Mouse (Mus musculus) adipocyte (in vitro differentiated cells): ENCODE results near the gene Gmpr.
A peak's percentile ranks its signal among the peaks of the same experiment; 100 is the strongest.
"Not testable (repeated sequence)": the region's sequence is repeated elsewhere in the genome, so short reads cannot be mapped to it uniquely, and the experiment has no call there.

Experiments
- DNase-seq: peaks from one replicate; pipeline ENCODE4 v3.0.0-alpha.2; 2016; ENCODE audit warnings: low spot score

Gmpr gene

DNA sequence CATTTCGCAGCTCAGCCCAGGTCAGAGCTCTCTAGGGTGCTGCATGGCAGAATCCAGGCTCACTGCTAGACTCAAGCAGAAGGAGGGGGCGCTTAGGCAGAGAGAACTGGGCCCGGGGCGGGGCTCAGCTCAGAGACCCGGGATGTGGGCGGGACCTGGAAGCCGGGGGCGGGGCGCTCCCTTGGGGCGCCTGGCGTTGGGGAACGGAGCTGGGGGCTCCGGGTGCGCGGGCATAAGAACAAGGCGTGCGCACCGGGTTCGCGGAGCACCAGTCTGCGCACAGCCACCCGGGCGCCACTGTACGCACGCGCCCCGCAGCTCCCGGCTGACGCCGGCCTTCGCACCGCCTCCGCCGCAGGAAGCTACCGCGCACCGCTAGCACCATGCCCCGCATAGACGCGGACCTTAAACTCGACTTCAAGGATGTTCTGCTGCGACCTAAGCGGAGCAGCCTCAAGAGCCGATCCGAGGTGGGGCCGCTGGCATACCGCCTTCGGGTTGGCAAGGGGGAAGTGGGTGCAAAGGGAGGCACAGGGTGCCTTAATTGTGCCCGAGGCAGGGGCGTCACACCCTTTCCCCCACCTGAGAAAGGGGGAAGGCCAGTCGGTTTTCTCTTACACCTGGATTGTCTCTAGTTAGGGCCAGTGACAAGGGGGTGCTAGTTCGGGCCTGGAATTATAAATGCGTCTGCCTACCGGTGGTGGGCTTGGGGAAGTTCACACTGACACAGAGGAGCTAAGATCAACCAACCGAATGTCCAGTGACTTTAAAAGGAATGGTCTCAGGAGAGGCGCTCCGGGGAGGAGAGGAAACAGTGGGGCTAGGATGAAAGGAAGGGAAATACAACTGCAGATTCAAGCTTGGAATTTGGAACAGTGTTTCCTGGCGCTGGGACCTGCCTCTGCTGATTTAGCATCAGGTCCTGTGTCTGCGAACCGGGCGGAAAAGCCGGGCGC is at the start of gene Gmpr:
Gene Gmpr (plus strand): TSS at position 171 of the 956 bp plus-strand sequence.
- peak; percentile 31 for DNase-seq

GRCm38 (mm10) chr13:45457459-45457858 is 49.8 kb upstream of the Gmpr start:
- DNase-seq = peak; percentile 72

- DNase-seq = peak; percentile 69
Measured at GRCm38 (mm10) chr13:45460177-45460576, 47.1 kb upstream of the Gmpr start.

GRCm38 (mm10) chr13:45461370-45461958 is 45.8 kb upstream of the Gmpr start:
- DNase-seq = no peak

DNA sequence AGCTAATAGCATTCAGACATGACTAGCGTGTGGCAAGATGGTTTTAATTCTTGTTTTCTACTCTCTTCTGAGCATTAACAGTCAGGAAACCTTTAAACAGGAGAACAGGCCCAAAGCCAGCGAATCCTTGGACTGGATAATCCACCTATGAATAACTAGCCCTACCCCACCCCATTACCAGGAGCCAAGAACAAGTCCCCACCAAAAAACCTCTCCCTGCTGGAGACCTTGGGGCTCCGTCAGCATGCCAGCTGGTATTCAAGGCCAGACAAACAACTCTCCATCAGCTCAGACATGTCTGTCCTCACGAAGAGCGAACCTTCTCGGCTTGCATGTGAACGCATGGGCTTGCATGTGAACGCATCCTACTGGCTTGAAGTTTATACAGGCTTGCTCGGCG is 41.6 kb upstream of the Gmpr start:
- DNase-seq = no peak

GRCm38 (mm10) chr13:45466031-45466519 is 41.2 kb upstream of the Gmpr start:
- DNase-seq = no peak

GRCm38 (mm10) chr13:45468751-45469150 is 38.5 kb upstream of the Gmpr start:
- DNase-seq = no peak

GRCm38 (mm10) chr13:45469481-45470301 is 37.6 kb upstream of the Gmpr start:
- peak; percentile 75 for DNase-seq

DNA sequence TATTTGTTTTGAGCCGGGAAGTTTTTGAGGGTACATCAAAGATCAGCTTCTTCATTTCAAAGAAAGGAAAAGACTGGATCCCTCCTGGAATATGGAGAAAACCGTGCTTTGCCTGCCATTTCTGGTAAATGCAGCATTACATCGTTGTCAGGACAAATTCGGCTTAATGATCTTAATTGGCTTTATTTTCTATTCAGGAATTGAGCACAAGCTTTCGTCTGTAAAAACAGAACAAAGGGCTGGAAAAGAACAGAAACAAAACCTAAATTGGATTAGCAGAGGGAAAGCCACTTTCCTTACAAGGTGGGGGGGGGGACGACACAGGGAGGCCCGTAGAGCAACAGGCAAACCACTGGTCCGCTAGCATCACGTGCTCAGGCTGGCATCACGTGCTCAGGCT is 33.9 kb upstream of the Gmpr start:
- DNase-seq = no peak

GRCm38 (mm10) chr13:45475297-45475696 is 31.9 kb upstream of the Gmpr start:
- DNase-seq = no peak

DNA sequence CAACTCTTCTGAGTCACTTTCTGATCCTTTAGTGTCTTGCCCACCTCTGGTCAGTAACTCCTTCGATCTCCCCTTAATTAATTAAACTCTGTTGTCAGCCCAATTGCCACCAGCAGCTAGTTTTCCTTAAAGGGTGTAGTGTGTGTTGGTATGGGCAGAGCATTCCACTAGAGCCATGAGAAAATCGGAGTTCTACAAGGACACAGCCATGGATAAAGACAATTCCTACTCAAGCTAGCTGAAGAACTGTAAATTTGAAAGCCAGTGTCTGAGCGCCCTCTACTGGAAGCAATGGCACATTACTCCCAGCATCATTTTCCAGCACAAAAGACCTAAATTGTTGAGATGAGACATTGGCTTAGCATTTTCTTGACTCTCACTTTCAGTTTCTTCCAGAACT is 30.1 kb upstream of the Gmpr start:
- peak; percentile 89 for DNase-seq

DNA sequence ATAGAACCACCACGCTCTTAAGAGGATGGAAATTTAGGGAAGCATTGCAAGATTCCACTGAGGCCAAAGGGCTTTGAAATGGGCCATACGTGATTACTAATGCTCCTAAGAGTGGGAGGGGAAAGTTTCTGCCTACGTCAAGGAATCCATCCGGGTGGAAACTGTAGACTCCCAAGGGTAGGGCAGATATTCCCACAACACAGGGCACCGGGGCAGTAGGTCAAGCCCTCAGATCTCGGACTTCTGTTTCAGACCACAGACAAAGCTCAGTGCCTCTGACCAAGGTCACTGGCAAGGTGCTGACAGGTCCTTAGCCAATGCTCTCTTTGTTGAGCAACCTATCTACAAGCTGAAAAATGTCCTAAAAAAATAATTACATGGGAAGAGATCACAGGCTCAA is 27.3 kb upstream of the Gmpr start:
- no peak for DNase-seq

DNA sequence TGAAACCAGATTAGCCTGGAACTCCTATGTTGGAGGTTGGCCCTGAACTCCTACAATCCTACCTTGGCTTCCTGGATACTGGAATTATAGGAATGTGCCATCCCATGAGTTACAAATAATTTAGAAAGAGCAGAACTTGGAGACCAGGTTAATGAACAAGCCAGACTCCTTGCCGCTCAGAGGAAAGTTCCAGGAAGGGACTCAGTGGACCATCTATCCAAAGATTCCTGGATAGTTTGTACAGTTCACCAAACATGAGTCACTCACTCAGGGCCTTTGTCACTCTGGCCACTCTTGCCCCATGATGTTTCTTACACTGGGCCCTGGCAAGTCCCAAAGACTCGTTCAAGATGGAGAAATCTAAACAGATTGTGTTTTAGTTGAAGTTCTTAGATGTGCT is 24.0 kb upstream of the Gmpr start:
- no peak for DNase-seq

DNA sequence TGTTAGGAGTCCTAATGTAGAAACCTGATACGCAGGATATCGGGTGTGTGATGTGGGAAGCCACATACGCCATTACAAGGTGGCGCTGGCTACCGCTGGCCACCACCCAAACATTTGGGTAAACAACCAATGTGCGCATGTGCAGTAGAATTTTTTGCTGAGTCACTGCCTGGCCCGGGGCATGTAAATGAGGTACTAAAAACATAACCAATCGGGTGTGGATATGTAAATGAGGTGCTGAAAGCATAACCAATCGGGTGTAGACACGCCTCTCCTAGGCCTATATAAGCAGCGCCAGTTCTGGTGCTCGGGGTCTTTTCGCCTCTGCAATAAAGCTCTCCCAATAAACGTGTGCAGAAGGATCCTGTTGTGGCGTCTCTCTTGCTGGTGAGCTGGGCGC is 23.3 kb upstream of the Gmpr start:
- not testable (repeated sequence) for DNase-seq

- DNase-seq = no peak
Measured at GRCm38 (mm10) chr13:45485602-45486001, 21.6 kb upstream of the Gmpr start.

DNA sequence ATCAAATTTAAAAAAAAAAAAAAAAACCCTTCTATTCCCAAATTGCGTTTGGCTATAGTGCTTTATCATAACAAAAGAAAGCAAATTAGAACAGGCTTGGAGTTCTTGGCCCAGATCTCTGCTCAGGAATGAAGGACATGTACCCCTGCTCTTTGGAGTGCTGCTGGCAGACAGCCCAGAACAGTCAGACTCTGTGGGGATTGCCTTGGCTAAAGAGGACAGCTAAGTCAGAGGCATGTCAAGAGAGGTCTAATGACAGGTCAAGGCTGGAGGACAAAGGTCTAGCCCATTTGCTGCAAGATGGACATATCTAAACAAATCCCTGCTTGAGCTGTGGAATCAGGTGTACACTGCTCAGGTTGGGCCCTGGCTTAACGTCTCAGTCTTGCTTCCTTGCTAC is 20.6 kb upstream of the Gmpr start:
- DNase-seq = peak; percentile 54

DNA sequence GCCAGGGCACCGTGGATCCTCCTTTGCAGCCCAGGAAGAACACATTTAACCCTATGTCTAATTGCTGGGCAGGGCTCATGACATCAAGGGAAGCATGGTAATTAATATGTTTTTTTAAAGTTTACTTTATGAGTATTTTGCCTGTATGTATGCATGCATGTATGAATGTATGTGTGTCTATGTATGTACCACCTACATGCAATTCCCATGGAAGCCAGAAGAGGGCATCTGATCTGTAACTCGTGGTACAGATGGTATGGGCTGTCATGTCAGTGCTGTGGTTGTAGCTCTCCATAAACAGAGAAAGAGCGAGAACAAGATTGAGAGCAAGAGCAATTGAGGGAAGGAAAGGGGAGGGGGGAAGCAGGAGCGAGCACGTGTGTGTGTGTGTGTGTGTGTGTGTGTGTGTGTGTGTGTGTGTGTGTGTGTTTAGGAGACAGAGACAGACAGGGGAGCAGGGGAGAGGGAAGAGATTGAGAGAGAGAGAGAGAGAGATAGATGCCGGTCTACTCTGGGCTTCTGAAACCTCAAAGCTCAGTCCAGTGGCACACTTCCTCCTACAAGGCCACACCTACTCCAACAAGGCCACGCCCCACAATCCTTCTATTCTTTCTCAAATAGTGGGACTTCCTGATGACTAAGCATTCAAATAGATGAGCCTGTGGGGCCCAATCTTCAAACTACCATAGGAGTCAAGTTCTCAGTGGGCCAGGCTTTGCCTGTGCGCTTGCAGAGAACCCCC is 15.1 kb upstream of the Gmpr start:
- DNase-seq = no peak

DNA sequence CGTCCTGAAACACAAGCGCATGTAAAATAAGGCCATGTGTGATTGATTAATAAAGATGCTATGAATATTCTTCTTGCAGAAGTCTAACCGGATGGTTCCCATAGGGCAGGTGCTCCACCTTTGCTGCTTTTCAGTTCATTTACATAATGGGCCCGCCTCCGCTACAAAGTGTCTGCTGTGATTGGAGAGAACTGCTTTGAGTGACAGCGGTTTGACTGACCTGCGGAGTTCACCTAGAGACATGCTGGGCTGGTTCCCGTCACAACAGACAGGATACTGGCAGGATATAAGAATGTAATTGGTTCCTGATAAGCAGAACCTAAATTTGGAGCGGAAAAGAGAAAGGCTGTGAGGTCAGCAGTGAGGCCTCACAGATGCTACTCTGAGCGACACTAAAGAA is 13.4 kb upstream of the Gmpr start:
- DNase-seq = no peak

GRCm38 (mm10) chr13:45498623-45499022 is 8.6 kb upstream of the Gmpr start:
- DNase-seq = no peak

DNA sequence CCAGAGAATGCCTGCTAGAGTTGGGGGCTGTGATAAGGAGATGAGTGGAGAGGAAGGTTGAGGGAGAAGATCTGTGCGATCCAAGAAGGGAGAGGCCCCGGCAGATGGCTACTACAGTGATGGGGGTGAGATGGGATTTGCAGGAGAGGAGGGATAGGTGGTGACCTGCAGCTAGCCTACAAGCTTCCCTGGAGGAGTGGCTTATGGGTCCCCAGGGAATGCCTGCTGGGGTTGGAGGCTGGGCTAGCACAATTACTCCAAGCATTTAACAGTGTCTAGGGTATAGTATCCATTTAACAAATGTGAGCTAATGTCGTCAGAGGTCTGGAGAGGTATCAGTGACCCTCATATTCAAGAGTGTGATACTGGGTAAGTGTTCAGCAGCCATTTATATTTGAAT is 7.9 kb upstream of the Gmpr start:
- DNase-seq = no peak

DNA sequence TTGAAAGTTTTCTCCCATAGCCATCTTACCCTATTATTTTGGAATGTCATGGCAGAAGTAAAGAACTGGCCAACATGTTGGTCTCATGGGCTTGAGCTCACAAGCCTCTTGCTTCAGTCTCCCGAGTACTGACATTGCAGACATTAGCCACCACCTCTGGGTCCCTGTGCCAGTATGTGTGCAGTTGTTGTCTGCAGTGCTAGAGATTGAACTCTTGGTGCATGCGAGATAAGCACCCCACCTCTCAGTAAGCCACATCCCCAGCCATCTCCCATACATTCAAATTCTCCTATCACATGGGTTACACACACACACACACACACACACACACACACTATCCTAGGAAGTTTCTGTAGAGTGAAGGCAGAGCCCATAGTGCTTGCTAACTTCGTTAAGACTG is 7.3 kb upstream of the Gmpr start:
- DNase-seq = no peak

DNA sequence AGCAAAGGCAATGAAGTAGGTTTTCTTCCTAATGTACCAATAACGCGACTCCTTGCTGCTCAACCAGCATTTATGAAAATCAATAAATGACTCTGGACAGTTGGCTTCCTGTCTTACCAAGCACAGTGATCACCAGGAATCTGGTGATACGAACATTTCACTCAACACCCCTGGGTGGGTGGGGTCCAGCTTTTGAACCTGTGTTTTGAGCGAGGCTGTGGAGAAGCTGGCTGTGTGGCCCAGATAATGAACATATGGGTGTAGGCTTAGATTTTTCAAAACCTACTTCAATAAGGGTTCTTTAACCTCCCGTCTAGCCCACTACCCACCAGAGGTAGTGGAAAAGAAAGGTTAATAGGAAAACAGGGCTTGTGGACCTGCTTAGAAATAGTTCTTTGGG is 4.5 kb upstream of the Gmpr start:
- no peak for DNase-seq
